Comparison of ENCODE assay signal across 10 mouse cellular contexts in the genomic region with DNA sequence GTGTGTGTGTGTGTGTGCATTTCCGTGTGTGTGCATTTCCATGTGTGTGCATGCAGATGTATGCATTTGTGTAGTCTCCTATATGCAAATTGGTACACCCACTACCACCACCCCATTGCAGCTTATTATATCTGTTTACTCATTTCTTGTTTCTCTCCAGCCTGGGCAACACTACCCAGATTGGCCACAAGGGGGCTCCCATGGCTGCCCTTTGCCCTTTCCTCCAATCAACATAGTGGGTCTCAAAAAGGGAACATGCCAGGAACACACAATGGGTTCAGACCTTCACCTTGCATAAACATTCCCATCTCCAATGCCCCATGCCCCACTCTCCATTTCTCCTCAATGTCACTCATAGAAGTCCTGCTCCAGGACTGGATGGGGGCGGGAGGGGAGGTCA. TPM values are rescaled to one million over a fixed set of nuclear protein-coding genes. Genes with fewer than 3 reads are reported as not detected.
DNase-seq lines count a peak whose midpoint lies in the region; ATAC-seq and TF ChIP-seq lines count a peak whose summit lies in the region.
"Had no signal": no experiment of that assay in that cellular context is flagged by ENCODE, and none has a peak within 500 bp of the region (broad histone marks: within the 10 kb centered on the region; RNA-seq: fewer than 3 reads in every experiment).

No protein-coding gene starts in this region.

- no peak overlapping the region for H3K4me3 ChIP-seq in left cerebral cortex, adult 2 months
- no peak overlapping the region for H3K4me3 ChIP-seq in thymus, adult 2 months (ENCODE audit: control insufficient read depth, insufficient read depth, low read length)
- H3K4me3 ChIP-seq: heart, embryonic 15.5 days; neural tube, embryonic 12.5 days had no signal

- no peak for TF ChIP-seq POLR2A in thymus, adult 2 months (IDR thresholded peaks at IDR 0.05; ENCODE audit: control insufficient read depth, extremely low read depth, insufficient read depth, low read length, poor library complexity)

- no peak for ATAC-seq in cerebellum, adult (ENCODE audit: insufficient number of reproducible peaks, low FRiP score, low TSS enrichment)
- peak; percentile 87 for ATAC-seq in granulocyte monocyte progenitor cell, adult 5-6 weeks (replicated peaks; ENCODE audit: poor library complexity, severe bottlenecking)
- peak; percentile 84 for ATAC-seq in megakaryocyte, adult 5-6 weeks (ENCODE audit: poor library complexity, severe bottlenecking)

- WGBS in thymus, adult 2 months = 84% methylated on average over 2 of the region's 2 CpGs

- H3K27me3 ChIP-seq in thymus, adult 2 months (ENCODE audit: control insufficient read depth, insufficient read depth, low read length) = no peaks in the 10 kb centered on the region
- H3K27me3 ChIP-seq: neural tube, embryonic 12.5 days had no signal

- peaks cover 17% of the 10 kb centered on the region for H3K4me1 ChIP-seq in thymus, adult 2 months (replicated peaks; ENCODE audit: control insufficient read depth, insufficient read depth, low read length)
- H3K4me1 ChIP-seq: heart, embryonic 15.5 days; neural tube, embryonic 12.5 days had no signal

- intact Hi-C loops in left cerebral cortex, adult 2 months (cut with DNase I) = no loop called here
- intact Hi-C loops in left cerebral cortex, postnatal 36 days (cut with DNase I) = no loop called here

- no peaks in the 10 kb centered on the region for H3K36me3 ChIP-seq in thymus, adult 2 months (ENCODE audit: control insufficient read depth, insufficient read depth, low read length)
- H3K36me3 ChIP-seq: heart, embryonic 15.5 days; neural tube, embryonic 12.5 days had no signal

- DNase-seq in cerebellum, adult 8-10 months = peak; percentile 19
- DNase-seq in left cerebral cortex, adult 2 months (ENCODE audit: extremely low spot score in 1 of 2, low spot score in 2 of 2) = peak in 1 of 2 experiments; percentile 18
- DNase-seq in left cerebral cortex, postnatal 36 days (ENCODE audit: low spot score in 2 of 2) = no peak
- DNase-seq in adrenal gland, adult 8-10 months = peak; percentile 30
- peak; percentile 84 for DNase-seq in thymus, adult 2 months

- no peak overlapping the region for H3K27ac ChIP-seq in left cerebral cortex, adult 2 months
- 0 out of 2 replicates have a peak overlapping the region, but pooled peaks have one; percentile 12 for H3K27ac ChIP-seq in thymus, adult 2 months (ENCODE audit: control insufficient read depth, insufficient read depth, low read length)
- H3K27ac ChIP-seq: heart, embryonic 15.5 days; neural tube, embryonic 12.5 days had no signal

- peak; percentile 58 for TF ChIP-seq CTCF in left cerebral cortex, adult 2 months (IDR thresholded peaks at IDR 0.05)
- TF ChIP-seq CTCF in thymus, adult 2 months (IDR thresholded peaks at IDR 0.05; ENCODE audit: borderline replicate concordance, control insufficient read depth, extremely low read depth, insufficient read depth, low read length, poor library complexity) = peak; percentile 31; the same call in 1 of the 2 replicates

RNA-seq across cellular contexts. Expression of gene Kdm8, which starts 24.3 kb away (rescaled TPM):
- total RNA-seq in left cerebral cortex, adult 2 months (2021) = 1 to 10 TPM; 4.2 to 4.7 TPM
- 1 to 10 TPM; 4.1 to 5.1 TPM for total RNA-seq in left cerebral cortex, postnatal 36 days (2021)
- 1 to 10 TPM; 4.8 to 8.5 (median 6.2) TPM for total RNA-seq in adrenal gland, adult 8-10 months (2022)
- total RNA-seq in granulocyte monocyte progenitor cell, adult 5-6 weeks (2014; fragmentation: Nextera tagmentation) = 2.3 and 11.5 TPM in 2 replicates
- 5.5 and 7.2 TPM in 2 replicates for total RNA-seq in granulocyte monocyte progenitor cell, adult 5-6 weeks (2017)
- 2.0 and 2.9 TPM in 2 replicates for total RNA-seq in megakaryocyte, adult 5-6 weeks (2015)
- 2.8 and 6.5 TPM in 2 replicates for total RNA-seq in megakaryocyte, adult 5-6 weeks (2017)
- polyA plus RNA-seq in thymus, adult 2 months (2012; rRNA removed) = 12.5 and 14.2 TPM in 2 replicates

Comparison
In these comparisons a context has a peak if more than half of its experiments do, and no peak if none do; other contexts are left out.
1. DNase-seq: peak in cerebellum, adult 8-10 months (single experiment), adrenal gland, adult 8-10 months (single experiment) and thymus, adult 2 months (single experiment); none in left cerebral cortex, postnatal 36 days (0 of 2).